Mouse (Mus musculus) neural tube, embryonic 11.5 days (tissue): ENCODE results near the gene Kcnmb2. TPM values are rescaled to one million over a fixed set of nuclear protein-coding genes. Genes with fewer than 3 reads are reported as not detected.

Experiments used
- ATAC-seq: fragments of 200-750 bp; cut with Nextera tagmentation; 2 replicates; pipeline ENCODE4 v1.8.0; 2017; ENCODE audit warnings: moderate number of reproducible peaks, mild to moderate bottlenecking, moderate TSS enrichment, moderate library complexity; ENCODE audit not compliant: insufficient read depth, low FRiP score, low TSS enrichment
- DNase-seq: peaks from one replicate; pipeline ENCODE4 v3.0.0-alpha.2; 2015; ENCODE audit warnings: low spot score
- H3K27ac ChIP-seq: fragments of 300-500 bp; sonication (generic); 2 replicates; pipeline ENCODE4 v1.5.1; 2014; ENCODE audit warnings: low read depth, mild to moderate bottlenecking, low read length
- H3K27me3 ChIP-seq: fragments of 300-500 bp; sonication (generic); 2 replicates; pipeline ENCODE4 v1.6.1; 2014; ENCODE audit warnings: mild to moderate bottlenecking, low read length, mixed read lengths; ENCODE audit not compliant: control insufficient read depth, insufficient read depth
- H3K36me3 ChIP-seq: fragments of 300-500 bp; sonication (generic); 2 replicates; pipeline ENCODE4 v1.6.1; 2014; ENCODE audit warnings: mild to moderate bottlenecking, low read length, moderate library complexity, mixed read lengths; ENCODE audit not compliant: control insufficient read depth, insufficient read depth
- H3K4me1 ChIP-seq: fragments of 300-500 bp; sonication (generic); 2 replicates; pipeline ENCODE4 v1.6.1; 2014; ENCODE audit warnings: low read length, mixed read lengths; ENCODE audit not compliant: control insufficient read depth, insufficient read depth
- H3K4me2 ChIP-seq: fragments of 300-500 bp; sonication (generic); 2 replicates; pipeline ENCODE4 v1.6.1; 2014; ENCODE audit warnings: low read depth, mild to moderate bottlenecking, moderate library complexity
- H3K4me3 ChIP-seq: fragments of 300-500 bp; sonication (generic); 2 replicates; pipeline ENCODE4 v1.5.1; 2014; ENCODE audit warnings: low read depth, low read length
- H3K9ac ChIP-seq: fragments of 300-500 bp; sonication (generic); 2 replicates; pipeline ENCODE4 v1.6.1; 2014; ENCODE audit warnings: mild to moderate bottlenecking, low read length
- H3K9me3 ChIP-seq: fragments of 300-500 bp; sonication (generic); 2 replicates; pipeline ENCODE4 v1.6.1; 2016; ENCODE audit warnings: low read length; ENCODE audit not compliant: control insufficient read depth
- WGBS: fragments of 180-500 bp; shearing (Covaris S2); extraction: QIAGEN DNeasy Blood & Tissue Kit; methylation state at CpG from one replicate; pipeline ENCODE4 v1.1.7; 2014; 5-methylcytosine and 5-hydroxymethylcytosine counted together
- polyA plus RNA-seq: library from polyadenylated mRNA; unstranded; fragments of >200 nt; fragmentation: Nextera tagmentation; extraction: Ambion mirVana; gene quantifications from 2 replicates; pipeline ENCODE4 v1.2.1, GENCODE M21; 2014

The Kcnmb2 gene
- 14.5 and 15.9 TPM in 2 replicates for polyA plus RNA-seq

GRCm38 (mm10) chr3:31902504-31903330 is at the start of gene Kcnmb2:
Gene Kcnmb2, plus strand, starts transcription at chr3:31902507.
- H3K4me1 ChIP-seq: peaks cover 6% of the 10 kb centered on the region; the same call in 1 of the 2 replicates
- WGBS: 3% methylated on average over 22 of the region's 22 CpGs
- no peaks in the 10 kb centered on the region for H3K9me3 ChIP-seq
- no peaks in the 10 kb centered on the region for H3K27me3 ChIP-seq
- H3K36me3 ChIP-seq: no peaks in the 10 kb centered on the region
- peak within 1 kb of the TSS; percentile 49 for H3K4me2 ChIP-seq
- DNase-seq (peak; percentile 24), ATAC-seq (no peak)
- H3K27ac ChIP-seq: no peak within 1 kb of the TSS
- peak within 1 kb of the TSS; percentile 25; the same call in 1 of the 2 replicates for H3K4me3 ChIP-seq
- H3K9ac ChIP-seq: no peak within 1 kb of the TSS

DNA sequence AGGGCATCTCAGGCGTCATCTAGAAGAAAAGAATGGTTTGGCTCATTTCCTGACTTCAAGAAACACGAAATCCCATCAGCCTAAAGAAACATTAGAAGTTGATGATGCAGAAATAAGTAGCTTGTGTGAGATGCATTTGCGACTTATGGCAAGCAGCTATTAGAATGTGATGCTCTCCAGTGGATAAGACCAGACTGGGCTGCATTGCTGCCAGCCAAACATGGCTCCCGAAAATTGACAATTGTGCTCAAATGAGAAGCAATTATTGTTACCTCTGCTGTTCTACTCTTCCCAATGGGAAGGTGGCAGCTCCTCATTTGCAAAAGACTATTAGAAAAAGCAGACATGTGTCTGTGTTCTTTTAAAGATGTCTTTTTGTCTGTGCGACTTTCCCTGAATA is 38.8 kb upstream of the Kcnmb2 start:
- no peaks in the 10 kb centered on the region for H3K4me1 ChIP-seq
- H3K27me3 ChIP-seq: no peaks in the 10 kb centered on the region
- no peak overlapping the region for H3K27ac ChIP-seq
- WGBS: 53% methylated on average over 5 of the region's 5 CpGs
- H3K4me3 ChIP-seq: no peak overlapping the region
- H3K9me3 ChIP-seq: no peaks in the 10 kb centered on the region
- no peak overlapping the region for H3K4me2 ChIP-seq
- DNase-seq: no peak
- no peaks in the 10 kb centered on the region for H3K36me3 ChIP-seq
- no peak for ATAC-seq
- no peak overlapping the region for H3K9ac ChIP-seq

DNA sequence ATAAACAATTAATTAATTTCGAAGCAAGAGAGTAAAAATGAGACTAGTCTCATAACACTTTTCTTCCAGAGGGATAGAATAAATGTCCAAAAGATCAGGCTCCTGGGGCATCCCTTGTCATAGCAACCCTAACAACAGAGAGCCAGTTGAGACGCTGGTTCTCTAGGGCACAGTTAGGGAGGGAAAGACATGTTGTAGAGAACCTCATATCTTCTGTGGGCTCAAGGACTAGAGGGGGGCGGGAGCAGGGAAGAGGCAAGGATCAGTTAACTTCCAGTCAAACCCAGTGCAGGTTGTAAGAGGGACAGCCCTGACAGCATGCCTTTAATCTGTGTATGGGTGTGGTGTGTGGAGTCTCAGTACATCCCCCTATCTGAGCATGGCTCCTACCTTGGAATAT is 38.2 kb upstream of the Kcnmb2 start:
- Histone ChIP-seq H3K27ac (no peak overlapping the region), H3K4me3 (no peak overlapping the region), H3K9me3 (no peaks in the 10 kb centered on the region), H3K27me3 (no peaks in the 10 kb centered on the region), H3K36me3 (no peaks in the 10 kb centered on the region), H3K9ac (no peak overlapping the region), H3K4me1 (no peaks in the 10 kb centered on the region), H3K4me2 (no peak overlapping the region)
- 90% methylated on average over 3 of the region's 3 CpGs for WGBS
- ATAC-seq (no peak), DNase-seq (no peak)

GRCm38 (mm10) chr3:31871461-31871860 is 30.8 kb upstream of the Kcnmb2 start:
- 88% methylated on average over 3 of the region's 3 CpGs for WGBS
- Histone ChIP-seq H3K27me3 (no peaks in the 10 kb centered on the region), H3K36me3 (no peaks in the 10 kb centered on the region), H3K27ac (no peak overlapping the region), H3K4me3 (no peak overlapping the region), H3K9me3 (no peaks in the 10 kb centered on the region), H3K4me1 (no peaks in the 10 kb centered on the region), H3K4me2 (no peak overlapping the region), H3K9ac (no peak overlapping the region)
- DNase-seq: no peak
- ATAC-seq: no peak

- 32% methylated on average over 12 of the region's 12 CpGs for WGBS
- ATAC-seq (peak; percentile 68), DNase-seq (peak; percentile 40)
- Histone ChIP-seq H3K27ac (no peak overlapping the region), H3K4me2 (no peak overlapping the region), H3K4me1 (0 out of 2 replicates have a peak, but pooled peaks cover 3% of the 10 kb centered on the region), H3K4me3 (no peak overlapping the region), H3K9ac (no peak overlapping the region), H3K9me3 (no peaks in the 10 kb centered on the region), H3K27me3 (no peaks in the 10 kb centered on the region), H3K36me3 (no peaks in the 10 kb centered on the region)
Observed at GRCm38 (mm10) chr3:31882621-31883131, 19.6 kb upstream of the Kcnmb2 start.

GRCm38 (mm10) chr3:31892653-31893052 is 9.7 kb upstream of the Kcnmb2 start:
- WGBS: 47% methylated on average over 2 of the region's 2 CpGs
- Histone ChIP-seq H3K27me3 (no peaks in the 10 kb centered on the region), H3K4me2 (no peak overlapping the region), H3K4me3 (no peak overlapping the region), H3K4me1 (no peaks in the 10 kb centered on the region), H3K9me3 (no peaks in the 10 kb centered on the region), H3K36me3 (no peaks in the 10 kb centered on the region), H3K9ac (no peak overlapping the region), H3K27ac (no peak overlapping the region)
- DNase-seq: no peak
- no peak for ATAC-seq

DNA sequence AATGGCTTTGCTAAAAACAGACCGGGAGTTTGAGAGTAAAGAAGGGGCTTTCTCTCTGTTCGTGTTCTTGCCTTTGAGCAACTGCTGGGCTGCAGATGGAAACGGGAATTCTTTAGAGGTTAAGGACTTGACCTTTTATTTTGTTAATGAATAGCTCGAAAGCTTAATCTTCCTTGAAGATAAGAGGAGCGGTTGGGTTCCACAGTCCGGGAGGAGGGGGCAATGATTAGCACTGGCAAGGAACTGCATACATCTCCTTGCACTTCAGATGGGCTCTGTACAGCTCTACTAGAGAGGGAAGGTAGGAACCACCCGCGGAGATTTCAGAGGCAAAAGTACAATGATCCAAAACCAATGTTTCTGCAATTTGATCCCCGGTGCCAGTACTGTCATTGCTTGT is 1.2 kb downstream of the Kcnmb2 start:
- H3K27ac ChIP-seq: no peak overlapping the region
- 5% methylated on average over 9 of the region's 9 CpGs for WGBS
- ATAC-seq (no peak), DNase-seq (no peak)
- no peaks in the 10 kb centered on the region for H3K36me3 ChIP-seq
- H3K4me3 ChIP-seq: peak overlapping the region; percentile 25; the same call in 1 of the 2 replicates
- H3K9me3 ChIP-seq: no peaks in the 10 kb centered on the region
- peaks cover 6% of the 10 kb centered on the region; the same call in 1 of the 2 replicates for H3K4me1 ChIP-seq
- no peaks in the 10 kb centered on the region for H3K27me3 ChIP-seq
- H3K9ac ChIP-seq: no peak overlapping the region
- peak overlapping the region; percentile 49 for H3K4me2 ChIP-seq

GRCm38 (mm10) chr3:31904156-31904555 is 1.8 kb downstream of the Kcnmb2 start:
- Histone ChIP-seq H3K27me3 (no peaks in the 10 kb centered on the region), H3K36me3 (no peaks in the 10 kb centered on the region), H3K9me3 (no peaks in the 10 kb centered on the region), H3K4me2 (no peak overlapping the region), H3K4me1 (peaks cover 6% of the 10 kb centered on the region; the same call in 1 of the 2 replicates), H3K27ac (no peak overlapping the region), H3K4me3 (no peak overlapping the region), H3K9ac (no peak overlapping the region)
- no peak for DNase-seq
- no peak for ATAC-seq
- 61% methylated on average over 5 of the region's 5 CpGs for WGBS

DNA sequence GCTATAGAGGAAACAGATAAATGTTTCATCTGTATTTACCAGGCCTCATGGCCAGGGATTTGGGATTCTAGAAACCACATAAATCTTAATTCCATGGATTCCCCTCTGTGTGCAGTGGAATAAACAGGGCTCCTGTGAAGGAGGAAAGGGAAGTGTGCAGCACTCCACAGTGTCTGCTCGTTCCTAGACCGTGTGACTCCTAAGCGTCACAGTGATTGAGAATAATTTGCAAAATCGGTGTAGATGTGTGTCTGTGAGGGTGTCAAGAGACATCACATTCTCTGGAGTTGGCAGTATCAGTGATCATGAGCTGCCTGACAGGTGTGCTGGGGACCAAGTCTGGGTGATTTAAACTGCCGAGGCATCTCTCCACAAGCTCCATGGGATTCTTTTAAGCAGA is 8.9 kb downstream of the Kcnmb2 start:
- H3K27me3 ChIP-seq: no peaks in the 10 kb centered on the region
- H3K9ac ChIP-seq: no peak overlapping the region
- no peak for ATAC-seq
- H3K4me3 ChIP-seq: no peak overlapping the region
- 68% methylated on average over 5 of the region's 5 CpGs for WGBS
- H3K4me1 ChIP-seq: no peaks in the 10 kb centered on the region
- H3K36me3 ChIP-seq: no peaks in the 10 kb centered on the region
- no peak overlapping the region for H3K27ac ChIP-seq
- no peak overlapping the region for H3K4me2 ChIP-seq
- no peaks in the 10 kb centered on the region for H3K9me3 ChIP-seq
- no peak for DNase-seq
